Mouse (Mus musculus) Muller cell, postnatal 12 days (primary cell): ENCODE measurements around the gene Nup133.

Experiments
- DNase-seq: peaks from one replicate; pipeline ENCODE4 v3.0.0-alpha.2; 2015; ENCODE audit errors: inconsistent ontology term

Nup133 gene

GRCm38 (mm10) chr8:123953686-123954085, 4.6 kb upstream of the Nup133 start:
- DNase-seq = no peak

GRCm38 (mm10) chr8:123950077-123950802, 1.2 kb upstream of the Nup133 start:
- DNase-seq = peak; percentile 62

- no peak for DNase-seq
Observed at GRCm38 (mm10) chr8:123949686-123949986, 571 bp upstream of the Nup133 start.

GRCm38 (mm10) chr8:123929026-123929425, 20.0 kb downstream of the Nup133 start:
- no peak for DNase-seq

GRCm38 (mm10) chr8:123925671-123926070, 23.4 kb downstream of the Nup133 start:
- no peak for DNase-seq

- peak; percentile 79 for DNase-seq
Observed at GRCm38 (mm10) chr8:123924719-123925118, 24.3 kb downstream of the Nup133 start.

- DNase-seq = no peak
Observed at GRCm38 (mm10) chr8:123914635-123915034, 34.4 kb downstream of the Nup133 start.

GRCm38 (mm10) chr8:123912265-123912664, 36.8 kb downstream of the Nup133 start:
- no peak for DNase-seq

- no peak for DNase-seq
Observed at GRCm38 (mm10) chr8:123907604-123908003, 41.5 kb downstream of the Nup133 start.

GRCm38 (mm10) chr8:123902653-123903052, 46.4 kb downstream of the Nup133 start:
- DNase-seq = no peak

- DNase-seq = no peak
Observed at GRCm38 (mm10) chr8:123899366-123899765, 49.7 kb downstream of the Nup133 start.

- DNase-seq = no peak
Observed at GRCm38 (mm10) chr8:123898576-123898975, 50.5 kb downstream of the Nup133 start.

GRCm38 (mm10) chr8:123896774-123897173, 52.3 kb downstream of the Nup133 start:
- DNase-seq = no peak

- DNase-seq = no peak
Observed at GRCm38 (mm10) chr8:123896366-123896761, 52.7 kb downstream of the Nup133 start.

GRCm38 (mm10) chr8:123895680-123896365, 53.2 kb downstream of the Nup133 start:
- DNase-seq = no peak

- DNase-seq = no peak
Observed at GRCm38 (mm10) chr8:123895230-123895629, 53.8 kb downstream of the Nup133 start.

GRCm38 (mm10) chr8:123894502-123895097, 54.5 kb downstream of the Nup133 start, which contains the start of gene Acta1:
Gene Acta1 (minus strand): TSS chr8:123894751.
- DNase-seq = no peak

- DNase-seq = no peak
Observed at GRCm38 (mm10) chr8:123893413-123893812, 55.7 kb downstream of the Nup133 start.

GRCm38 (mm10) chr8:123892586-123893155, 56.4 kb downstream of the Nup133 start:
- DNase-seq = no peak

- DNase-seq = peak; percentile 2
Observed at GRCm38 (mm10) chr8:123891883-123892585, 57.0 kb downstream of the Nup133 start.

GRCm38 (mm10) chr8:123891271-123891670, 57.8 kb downstream of the Nup133 start:
- DNase-seq = peak; percentile 77

- DNase-seq = no peak
Observed at GRCm38 (mm10) chr8:123889797-123890196, 59.3 kb downstream of the Nup133 start.
